Mouse (Mus musculus) ovary, postnatal 14 days (tissue): ENCODE data around the gene Pde3a.

Source experiments
- DNase-seq: peaks from one replicate; pipeline ENCODE4 v3.0.0; 2022; ENCODE audit warnings: low spot score

The Pde3a gene

GRCm38 (mm10) chr6:141404649-141405048 is 155.6 kb downstream of the Pde3a start:
- DNase-seq, result no peak

- DNase-seq, result no peak
Observed at GRCm38 (mm10) chr6:141405496-141405895, 156.4 kb downstream of the Pde3a start.

- DNase-seq, result no peak
Observed at GRCm38 (mm10) chr6:141408758-141409157, 159.7 kb downstream of the Pde3a start.

- no peak for DNase-seq
Observed at GRCm38 (mm10) chr6:141410836-141411235, 161.8 kb downstream of the Pde3a start.

- no peak for DNase-seq
Observed at GRCm38 (mm10) chr6:141425114-141425513, 176.0 kb downstream of the Pde3a start.

GRCm38 (mm10) chr6:141428587-141428986 is 179.5 kb downstream of the Pde3a start:
- no peak for DNase-seq

GRCm38 (mm10) chr6:141430134-141430533 is 181.1 kb downstream of the Pde3a start:
- no peak for DNase-seq

GRCm38 (mm10) chr6:141432271-141432974 is 183.4 kb downstream of the Pde3a start:
- DNase-seq, result no peak

GRCm38 (mm10) chr6:141433917-141434756 is 185.1 kb downstream of the Pde3a start:
- no peak for DNase-seq

- DNase-seq, result no peak
Observed at GRCm38 (mm10) chr6:141435160-141435559, 186.1 kb downstream of the Pde3a start.

- DNase-seq, result no peak
Observed at GRCm38 (mm10) chr6:141439965-141440364, 190.9 kb downstream of the Pde3a start.

- peak; percentile 73 for DNase-seq
Observed at GRCm38 (mm10) chr6:141447547-141447946, 198.5 kb downstream of the Pde3a start.

GRCm38 (mm10) chr6:141448886-141449285 is 199.8 kb downstream of the Pde3a start:
- no peak for DNase-seq

GRCm38 (mm10) chr6:141455335-141455734 is 206.3 kb downstream of the Pde3a start:
- no peak for DNase-seq

- no peak for DNase-seq
Observed at GRCm38 (mm10) chr6:141456591-141456990, 207.5 kb downstream of the Pde3a start.

- no peak for DNase-seq
Observed at GRCm38 (mm10) chr6:141470251-141470650, 221.2 kb downstream of the Pde3a start.

- DNase-seq, result no peak
Observed at GRCm38 (mm10) chr6:141474223-141474622, 225.2 kb downstream of the Pde3a start.

- no peak for DNase-seq
Observed at GRCm38 (mm10) chr6:141474696-141475095, 225.6 kb downstream of the Pde3a start.

GRCm38 (mm10) chr6:141485302-141486021 is 236.4 kb downstream of the Pde3a start:
- DNase-seq, result no peak

- DNase-seq, result no peak
Observed at GRCm38 (mm10) chr6:141487266-141487665, 238.2 kb downstream of the Pde3a start.

GRCm38 (mm10) chr6:141488619-141489018 is 239.6 kb downstream of the Pde3a start:
- peak; percentile 49 for DNase-seq

- DNase-seq, result no peak
Observed at GRCm38 (mm10) chr6:141494909-141495308, 245.8 kb downstream of the Pde3a start.
